Mouse (Mus musculus) erythroblast, embryonic 14.5 days (primary cell): ENCODE measurements around the gene Meis1. TPM values are rescaled to one million over a fixed set of nuclear protein-coding genes. Genes with fewer than 3 reads are reported as not detected.

ENCODE experiments used
- H3K27me3 ChIP-seq: 2 replicates; pipeline ENCODE4 v1.6.1; 2012; ENCODE audit warnings: inconsistent platforms; ENCODE audit not compliant: control insufficient read depth
- H3K36me3 ChIP-seq: 2 replicates; pipeline ENCODE4 v1.6.1; 2012; ENCODE audit warnings: mild to moderate bottlenecking, inconsistent platforms; ENCODE audit not compliant: control insufficient read depth
- H3K4me1 ChIP-seq: 2 replicates; pipeline ENCODE4 v1.6.1; 2012; ENCODE audit warnings: inconsistent platforms; ENCODE audit not compliant: control insufficient read depth
- H3K4me3 ChIP-seq: replicated peaks from 2 replicates; pipeline ENCODE3; 2012; ENCODE audit warnings: moderate library complexity, mild to moderate bottlenecking, inconsistent platforms
- H3K9me3 ChIP-seq: 2 replicates; pipeline ENCODE4 v1.6.1; 2012; ENCODE audit warnings: low read length, inconsistent platforms, mixed read lengths; ENCODE audit not compliant: control insufficient read depth
- GATA1 ChIP-seq: IDR thresholded peaks from 2 replicates; pipeline ENCODE4 v1.6.1; 2012; ENCODE audit warnings: low read length, inconsistent platforms, mixed read lengths
- TAL1 ChIP-seq: IDR thresholded peaks from 3 replicates; pipeline ENCODE4 v1.6.1; 2012; ENCODE audit warnings: low read length, inconsistent platforms, mixed read lengths
- polyA plus RNA-seq: library from polyadenylated mRNA; stranded (reverse); fragments of >175 nt; gene quantifications from 2 replicates; pipeline ENCODE4 v1.2.3, GENCODE M21; 2012

Meis1 gene
- polyA plus RNA-seq, 1 experiment = 0.06 TPM

DNA sequence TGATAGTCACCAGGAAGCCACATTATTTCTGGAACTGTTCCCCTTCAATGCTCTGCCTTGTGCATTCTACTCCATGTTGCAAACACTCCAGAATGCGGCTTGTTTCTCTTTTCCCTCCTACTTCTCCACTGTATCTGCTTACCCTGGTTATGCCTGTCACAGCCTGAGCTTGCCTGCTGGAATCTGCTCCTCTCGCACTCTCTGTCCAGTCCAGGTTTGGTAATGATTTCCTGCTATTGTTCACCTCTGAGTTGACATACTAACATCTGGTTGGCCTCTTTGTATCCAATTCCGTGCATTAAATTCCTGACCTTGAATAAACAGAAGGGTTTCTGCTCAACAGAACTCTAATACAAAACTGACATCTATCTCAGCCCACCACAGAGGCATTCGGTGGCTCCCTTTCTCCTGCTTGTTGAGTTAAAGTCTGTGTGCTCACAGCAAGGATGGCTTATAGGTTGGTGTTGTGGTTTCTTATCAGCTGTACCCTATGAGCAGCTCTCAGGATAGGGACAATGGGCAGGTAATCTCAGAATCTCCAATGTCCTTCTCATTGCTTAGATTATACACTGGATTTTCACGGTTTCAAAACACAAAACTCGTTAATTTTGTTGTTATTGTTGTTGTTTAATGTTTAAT lies 152.5 kb downstream of the Meis1 start:
- H3K4me3 ChIP-seq = no peak overlapping the region
- H3K27me3 ChIP-seq = peaks cover 31% of the 10 kb centered on the region
- H3K4me1 ChIP-seq = no peaks in the 10 kb centered on the region
- no peaks in the 10 kb centered on the region for H3K36me3 ChIP-seq
- no peaks in the 10 kb centered on the region for H3K9me3 ChIP-seq
- TF ChIP-seq TAL1 (no peak), GATA1 (no peak)

- Histone ChIP-seq H3K9me3 (no peaks in the 10 kb centered on the region), H3K4me1 (no peaks in the 10 kb centered on the region), H3K36me3 (no peaks in the 10 kb centered on the region), H3K27me3 (no peaks in the 10 kb centered on the region), H3K4me3 (no peak overlapping the region)
- TF ChIP-seq GATA1 = no peak
These were observed 168.0 kb downstream of the Meis1 start for GRCm38 (mm10) chr11:18850772-18851171.

DNA sequence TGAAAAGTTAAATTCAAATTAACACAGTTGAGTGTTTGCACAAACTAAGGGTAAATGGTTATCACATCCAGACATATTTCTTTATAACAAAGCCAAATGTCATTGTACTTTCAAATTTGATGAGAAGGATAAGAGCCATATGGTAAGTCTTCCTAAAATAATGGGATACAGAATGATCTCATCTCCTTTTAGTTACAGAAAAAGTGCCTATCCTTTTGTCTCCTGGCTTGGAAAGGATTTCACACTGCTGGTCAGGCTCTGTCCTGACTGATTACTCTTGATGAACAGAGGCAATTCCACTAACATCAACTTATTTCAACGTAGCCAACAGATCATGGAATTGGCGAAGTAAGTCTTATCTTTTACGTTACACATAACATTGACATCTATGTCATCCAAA lies 171.1 kb downstream of the Meis1 start:
- no peaks in the 10 kb centered on the region for H3K27me3 ChIP-seq
- TF ChIP-seq TAL1 (no peak), GATA1 (no peak)
- no peaks in the 10 kb centered on the region for H3K9me3 ChIP-seq
- no peak overlapping the region for H3K4me3 ChIP-seq
- no peaks in the 10 kb centered on the region for H3K4me1 ChIP-seq
- no peaks in the 10 kb centered on the region for H3K36me3 ChIP-seq

- H3K27me3 ChIP-seq = no peaks in the 10 kb centered on the region
These were observed 172.3 kb downstream of the Meis1 start for GRCm38 (mm10) chr11:18846472-18846871.

DNA sequence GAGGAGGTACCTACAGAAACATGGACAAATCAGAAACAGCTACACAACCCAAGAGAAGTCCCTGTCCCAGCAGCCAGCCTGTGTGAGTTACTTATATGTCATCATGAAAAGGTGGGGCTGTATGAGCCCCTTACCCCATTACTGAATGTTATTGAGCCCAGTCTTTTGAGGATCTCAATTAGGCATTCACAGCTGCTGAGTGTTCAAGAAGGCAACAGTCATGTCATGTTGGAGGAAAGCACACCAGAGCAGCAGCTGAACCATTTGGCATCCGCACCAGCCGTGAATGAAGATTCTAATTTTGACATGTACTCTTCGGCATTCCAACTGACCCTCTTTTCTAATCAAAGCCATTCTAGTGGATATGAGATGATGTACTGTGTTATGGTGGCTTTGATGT lies 172.9 kb downstream of the Meis1 start:
- H3K4me3 ChIP-seq = no peak overlapping the region
- TF ChIP-seq GATA1 (no peak), TAL1 (no peak)
- no peaks in the 10 kb centered on the region for H3K36me3 ChIP-seq
- H3K9me3 ChIP-seq = no peaks in the 10 kb centered on the region
- H3K27me3 ChIP-seq = no peaks in the 10 kb centered on the region
- no peaks in the 10 kb centered on the region for H3K4me1 ChIP-seq

More at GRCm38 (mm10) chr11:18846472-18846871, 172.3 kb downstream of the Meis1 start:
- TF ChIP-seq GATA1 (no peak), TAL1 (no peak)
- H3K4me1 ChIP-seq = no peaks in the 10 kb centered on the region
- no peak overlapping the region for H3K4me3 ChIP-seq
- H3K36me3 ChIP-seq = no peaks in the 10 kb centered on the region
- no peaks in the 10 kb centered on the region for H3K9me3 ChIP-seq

- H3K9me3 ChIP-seq = no peaks in the 10 kb centered on the region
- no peaks in the 10 kb centered on the region for H3K36me3 ChIP-seq
- no peaks in the 10 kb centered on the region for H3K27me3 ChIP-seq
- H3K4me1 ChIP-seq = no peaks in the 10 kb centered on the region
- TF ChIP-seq GATA1 (no peak), TAL1 (no peak)
- H3K4me3 ChIP-seq = no peak overlapping the region
These were observed 173.3 kb downstream of the Meis1 start for GRCm38 (mm10) chr11:18845466-18845865.

DNA sequence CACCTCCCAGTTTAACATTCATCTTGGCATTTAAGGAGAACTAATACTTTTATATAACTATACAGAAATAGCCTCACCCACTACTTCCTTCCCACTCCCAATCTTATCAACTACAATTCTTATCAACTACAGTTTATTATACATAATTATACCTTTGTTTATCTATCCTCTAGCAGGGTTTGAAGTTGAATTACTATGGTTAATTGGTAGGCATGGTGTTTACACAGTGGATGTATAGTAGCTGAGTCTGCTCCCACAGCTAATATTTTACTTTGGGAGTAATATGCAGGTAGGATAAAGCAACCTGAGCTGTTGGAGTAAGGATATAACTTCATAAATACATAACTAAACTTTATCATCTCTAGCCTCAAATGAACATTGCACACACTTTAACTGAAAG lies 188.7 kb downstream of the Meis1 start:
- Histone ChIP-seq H3K27me3 (no peaks in the 10 kb centered on the region), H3K4me1 (no peaks in the 10 kb centered on the region), H3K36me3 (no peaks in the 10 kb centered on the region), H3K4me3 (no peak overlapping the region), H3K9me3 (no peaks in the 10 kb centered on the region)
- no peak for TF ChIP-seq GATA1
- TF ChIP-seq TAL1 = no peak
